Mouse (Mus musculus) kidney, embryonic 15.5 days (tissue): ENCODE measurements around the gene Fam160b1. TPM values are rescaled to one million over a fixed set of nuclear protein-coding genes. Genes with fewer than 3 reads are reported as not detected.

Experiments
- ATAC-seq: fragments of 200-750 bp; cut with Nextera tagmentation; replicated peaks from 2 replicates; pipeline ENCODE4 v1.8.0; 2017; ENCODE audit warnings: moderate TSS enrichment; ENCODE audit not compliant: low FRiP score
- H3K27ac ChIP-seq: fragments of 300-500 bp; sonication (generic); 2 replicates; pipeline ENCODE4 v1.5.1; 2015; ENCODE audit warnings: mild to moderate bottlenecking, inconsistent platforms
- H3K27me3 ChIP-seq: fragments of 300-500 bp; sonication (generic); 2 replicates; pipeline ENCODE4 v1.6.1; 2015; ENCODE audit warnings: inconsistent platforms
- H3K36me3 ChIP-seq: fragments of 300-500 bp; sonication (generic); 2 replicates; pipeline ENCODE4 v1.6.1; 2015; ENCODE audit warnings: inconsistent platforms
- H3K4me1 ChIP-seq: fragments of 300-500 bp; sonication (generic); 2 replicates; pipeline ENCODE4 v1.6.1; 2015; ENCODE audit warnings: inconsistent platforms
- H3K4me2 ChIP-seq: fragments of 300-500 bp; sonication (generic); 2 replicates; pipeline ENCODE4 v1.6.1; 2015; ENCODE audit warnings: moderate library complexity, mild to moderate bottlenecking, inconsistent platforms
- H3K4me3 ChIP-seq: fragments of 300-500 bp; sonication (generic); replicated peaks from 2 replicates; pipeline ENCODE4 v1.5.1; 2015; ENCODE audit warnings: mild to moderate bottlenecking, inconsistent platforms
- H3K9ac ChIP-seq: fragments of 300-500 bp; sonication (generic); 2 replicates; pipeline ENCODE4 v1.6.1; 2015; ENCODE audit warnings: mild to moderate bottlenecking, inconsistent platforms
- H3K9me3 ChIP-seq: fragments of 300-500 bp; sonication (generic); replicated peaks from 2 replicates; pipeline ENCODE4 v1.6.1; 2016; ENCODE audit warnings: inconsistent platforms
- WGBS: fragments of 180-500 bp; shearing (Covaris S2); methylation state at CpG from one replicate; pipeline ENCODE4 v1.1.7; 2015; ENCODE audit warnings: mixed read lengths; 5-methylcytosine and 5-hydroxymethylcytosine counted together
- polyA plus RNA-seq: library from polyadenylated mRNA; unstranded; fragments of >200 nt; fragmentation: Nextera tagmentation; extraction: Ambion mirVana; gene quantifications from 2 replicates; pipeline ENCODE4 v1.2.1, GENCODE M21; 2015

Gene Fam160b1
- polyA plus RNA-seq, 1 experiment from 2014 or later: 14.1 TPM

GRCm38 (mm10) chr19:57375161-57375560 is 14.7 kb downstream of the Fam160b1 start:
- Histone ChIP-seq H3K36me3 (peaks cover 97% of the 10 kb centered on the region), H3K27ac (no peak overlapping the region), H3K9ac (no peak overlapping the region), H3K4me1 (0 out of 2 replicates have a peak, but pooled peaks cover 3% of the 10 kb centered on the region), H3K27me3 (no peaks in the 10 kb centered on the region), H3K4me2 (no peak overlapping the region), H3K9me3 (no peaks in the 10 kb centered on the region), H3K4me3 (no peak overlapping the region)
- ATAC-seq: no peak
- 90% methylated on average over 5 of the region's 5 CpGs for WGBS

GRCm38 (mm10) chr19:57375746-57376145 is 15.3 kb downstream of the Fam160b1 start:
- Histone ChIP-seq H3K4me2 (no peak overlapping the region), H3K27ac (no peak overlapping the region), H3K4me1 (0 out of 2 replicates have a peak, but pooled peaks cover 3% of the 10 kb centered on the region), H3K9me3 (no peaks in the 10 kb centered on the region), H3K36me3 (peaks cover 97% of the 10 kb centered on the region), H3K9ac (no peak overlapping the region), H3K27me3 (no peaks in the 10 kb centered on the region), H3K4me3 (no peak overlapping the region)
- 87% methylated on average over 11 of the region's 11 CpGs for WGBS
- ATAC-seq: no peak

- no peak for ATAC-seq
- H3K4me3 ChIP-seq: no peak overlapping the region
- 93% methylated on average over 14 of the region's 14 CpGs for WGBS
- H3K27me3 ChIP-seq: no peaks in the 10 kb centered on the region
- no peak overlapping the region for H3K4me2 ChIP-seq
- no peaks in the 10 kb centered on the region for H3K9me3 ChIP-seq
- 0 out of 2 replicates have a peak, but pooled peaks cover 3% of the 10 kb centered on the region for H3K4me1 ChIP-seq
- H3K27ac ChIP-seq: no peak overlapping the region
- peaks cover 96% of the 10 kb centered on the region for H3K36me3 ChIP-seq
- no peak overlapping the region for H3K9ac ChIP-seq
Measured at GRCm38 (mm10) chr19:57377043-57377703, 16.7 kb downstream of the Fam160b1 start.

- Histone ChIP-seq H3K4me1 (no peaks in the 10 kb centered on the region), H3K4me3 (no peak overlapping the region), H3K9ac (no peak overlapping the region), H3K36me3 (peaks cover 94% of the 10 kb centered on the region), H3K4me2 (no peak overlapping the region), H3K27ac (no peak overlapping the region), H3K27me3 (no peaks in the 10 kb centered on the region), H3K9me3 (no peaks in the 10 kb centered on the region)
- 82% methylated on average over 17 of the region's 17 CpGs for WGBS
- no peak for ATAC-seq
Measured at GRCm38 (mm10) chr19:57386176-57386693, 25.8 kb downstream of the Fam160b1 start.

GRCm38 (mm10) chr19:57391545-57391944 is 31.1 kb downstream of the Fam160b1 start:
- Histone ChIP-seq H3K36me3 (peaks cover 42% of the 10 kb centered on the region), H3K9me3 (no peaks in the 10 kb centered on the region), H3K9ac (no peak overlapping the region), H3K27ac (no peak overlapping the region), H3K4me3 (no peak overlapping the region), H3K4me2 (no peak overlapping the region), H3K4me1 (peaks cover 9% of the 10 kb centered on the region), H3K27me3 (no peaks in the 10 kb centered on the region)
- WGBS: 95% methylated on average over 3 of the region's 3 CpGs
- no peak; the same call in 1 of the 2 replicates for ATAC-seq

GRCm38 (mm10) chr19:57393357-57393957 is 33.0 kb downstream of the Fam160b1 start:
- no peak overlapping the region for H3K4me2 ChIP-seq
- H3K4me3 ChIP-seq: no peak overlapping the region
- H3K36me3 ChIP-seq: peaks cover 22% of the 10 kb centered on the region
- no peak overlapping the region for H3K9ac ChIP-seq
- no peaks in the 10 kb centered on the region for H3K9me3 ChIP-seq
- H3K27me3 ChIP-seq: no peaks in the 10 kb centered on the region
- H3K27ac ChIP-seq: no peak overlapping the region
- 78% methylated on average over 6 of the region's 6 CpGs for WGBS
- ATAC-seq: no peak
- H3K4me1 ChIP-seq: peaks cover 9% of the 10 kb centered on the region

GRCm38 (mm10) chr19:57396609-57397008 is 36.1 kb downstream of the Fam160b1 start:
- ATAC-seq: no peak
- no peak overlapping the region for H3K9ac ChIP-seq
- 40% methylated on average over 7 of the region's 7 CpGs for WGBS

GRCm38 (mm10) chr19:57402364-57402763 is 41.9 kb downstream of the Fam160b1 start:
- WGBS: 77% methylated on average over 6 of the region's 6 CpGs
- H3K36me3 ChIP-seq: no peaks in the 10 kb centered on the region
- H3K9ac ChIP-seq: no peak overlapping the region
- no peaks in the 10 kb centered on the region for H3K9me3 ChIP-seq
- ATAC-seq: no peak
- H3K4me1 ChIP-seq: peaks cover 17% of the 10 kb centered on the region
- 0 out of 2 replicates have a peak overlapping the region, but pooled peaks have one; percentile 64 for H3K27ac ChIP-seq
- H3K27me3 ChIP-seq: no peaks in the 10 kb centered on the region
- no peak overlapping the region for H3K4me3 ChIP-seq
- H3K4me2 ChIP-seq: no peak overlapping the region

More at GRCm38 (mm10) chr19:57396609-57397008, 36.1 kb downstream of the Fam160b1 start:
- Histone ChIP-seq H3K4me3 (no peak overlapping the region), H3K4me2 (no peak overlapping the region), H3K36me3 (no peaks in the 10 kb centered on the region), H3K27me3 (no peaks in the 10 kb centered on the region), H3K27ac (peak overlapping the region; percentile 34; the same call in 1 of the 2 replicates), H3K9me3 (no peaks in the 10 kb centered on the region), H3K4me1 (peaks cover 9% of the 10 kb centered on the region)

GRCm38 (mm10) chr19:57403700-57404501 is 43.4 kb downstream of the Fam160b1 start:
- H3K4me3 ChIP-seq: peak overlapping the region; percentile 19

GRCm38 (mm10) chr19:57404502-57404848 is 44.0 kb downstream of the Fam160b1 start:
- H3K9ac ChIP-seq: no peak overlapping the region
- peaks cover 26% of the 10 kb centered on the region for H3K4me1 ChIP-seq
- H3K27ac ChIP-seq: peak overlapping the region; percentile 66; the same call in 1 of the 2 replicates
- no peaks in the 10 kb centered on the region for H3K9me3 ChIP-seq
- H3K27me3 ChIP-seq: no peaks in the 10 kb centered on the region
- no peaks in the 10 kb centered on the region for H3K36me3 ChIP-seq
- peak overlapping the region; percentile 19 for H3K4me3 ChIP-seq
- WGBS: 18% methylated on average over 9 of the region's 9 CpGs
- ATAC-seq: 0 out of 2 replicates have a peak, but pooled peaks have one; percentile 9
- H3K4me2 ChIP-seq: peak overlapping the region; percentile 47

More at GRCm38 (mm10) chr19:57403700-57404501, 43.4 kb downstream of the Fam160b1 start:
- H3K27ac ChIP-seq: peak overlapping the region; percentile 66
- 11% methylated on average over 24 of the region's 24 CpGs for WGBS
- peak overlapping the region; percentile 47 for H3K4me2 ChIP-seq
- no peaks in the 10 kb centered on the region for H3K36me3 ChIP-seq
- no peaks in the 10 kb centered on the region for H3K27me3 ChIP-seq
- H3K9me3 ChIP-seq: no peaks in the 10 kb centered on the region
- ATAC-seq: peak; percentile 63
- peaks cover 26% of the 10 kb centered on the region for H3K4me1 ChIP-seq
- H3K9ac ChIP-seq: no peak overlapping the region

GRCm38 (mm10) chr19:57407947-57408346 is 47.5 kb downstream of the Fam160b1 start:
- no peak overlapping the region for H3K4me3 ChIP-seq
- no peak for ATAC-seq
- no peaks in the 10 kb centered on the region for H3K36me3 ChIP-seq
- H3K9me3 ChIP-seq: no peaks in the 10 kb centered on the region
- no peak overlapping the region for H3K27ac ChIP-seq
- H3K9ac ChIP-seq: no peak overlapping the region
- WGBS: 98% methylated on average over 1 of the region's 1 CpGs
- no peaks in the 10 kb centered on the region for H3K27me3 ChIP-seq
- no peak overlapping the region for H3K4me2 ChIP-seq
- H3K4me1 ChIP-seq: peaks cover 48% of the 10 kb centered on the region
